Mouse (Mus musculus) heart, adult 2 months (tissue): ENCODE measurements at regions not wholly inside any gene's neighbourhood (a gene's known extent, or its start where the extent isn't known, plus 50 kb on each side); places are given as distances from the start of the nearest gene placed in this dataset.

ENCODE experiments used
- CTCF ChIP-seq: fragments of 200-600 bp; IDR thresholded peaks from 2 replicates; pipeline ENCODE4 v1.8.1; 2022; ENCODE audit warnings: antibody characterized with exemption, mild to moderate bottlenecking, moderate library complexity
- EP300 ChIP-seq: fragments of 200-500 bp; IDR thresholded peaks from 2 replicates; pipeline ENCODE4 v1.6.1; 2011; ENCODE audit warnings: low read depth, low read length, control low read depth; ENCODE audit not compliant: insufficient read depth
- POLR2A ChIP-seq: fragments of 200-500 bp; IDR thresholded peaks from 2 replicates; pipeline ENCODE4 v1.6.1; 2011; ENCODE audit warnings: mild to moderate bottlenecking, low read depth, low read length, control low read depth; ENCODE audit not compliant: insufficient read depth

- TF ChIP-seq CTCF: no peak
- no peak for TF ChIP-seq POLR2A
- no peak for TF ChIP-seq EP300
Observed at GRCm38 (mm10) chr4:64923751-64924150, 200.2 kb upstream of the Pappa start.
